Mouse (Mus musculus) erythroblast, embryonic 14.5 days (primary cell): Measurements from ENCODE around the gene Grap.

ENCODE experiments used
- GATA1 ChIP-seq: IDR thresholded peaks from 2 replicates; pipeline ENCODE4 v1.6.1; 2012; ENCODE audit warnings: low read length, inconsistent platforms, mixed read lengths
- TAL1 ChIP-seq: IDR thresholded peaks from 3 replicates; pipeline ENCODE4 v1.6.1; 2012; ENCODE audit warnings: low read length, inconsistent platforms, mixed read lengths

GRCm38 (mm10) chr11:61714346-61715117 lies 61.5 kb downstream of the Grap start:
- TF ChIP-seq GATA1 (no peak), TAL1 (no peak)
